In genomic region chr17:85486585-85487480, GRCm38 (mm10) we compare ENCODE assay signal across 8 mouse cellular contexts.
A peak's percentile ranks its signal among the peaks of the same experiment; 100 is the strongest.
DNase-seq lines count a peak whose midpoint lies in the region; ATAC-seq and TF ChIP-seq lines count a peak whose summit lies in the region.

No protein-coding gene starts in this region.

- 0 out of 2 replicates have a peak overlapping the region, but pooled peaks have one; percentile 9 for H3K4me3 ChIP-seq in gastrocnemius, adult 2 months
- H3K4me3 ChIP-seq in lung, embryonic 16.5 days (ENCODE audit: low read length) = peak overlapping the region; percentile 5; the same call in 1 of the 2 replicates
- H3K4me3 ChIP-seq in limb, embryonic 14.5 days (replicated peaks; ENCODE audit: low read length) = peak overlapping the region; percentile 13
- no peak overlapping the region for H3K4me3 ChIP-seq in left cerebral cortex, adult 2 months

- TF ChIP-seq POLR2A in limb, embryonic 14.5 days (IDR thresholded peaks at IDR 0.05; ENCODE audit: borderline replicate concordance, extremely low read depth, insufficient read depth, insufficient read length) = no peak

- DNase-seq in gastrocnemius, adult 2 months = no peak
- no peak for DNase-seq in gastrocnemius, postnatal 36 days
- DNase-seq in lung, postnatal 36 days = no peak
- no peak for DNase-seq in limb, embryonic 14.5 days (ENCODE audit: low spot score)
- peak; percentile 22 for DNase-seq in testis, postnatal 14 days (ENCODE audit: low spot score)
- DNase-seq in gastrocnemius, postnatal 10 days = no peak
- DNase-seq in left cerebral cortex, adult 2 months (ENCODE audit: extremely low spot score in 1 of 2, low spot score in 2 of 2) = no peak

- no peaks in the 10 kb centered on the region for H3K36me3 ChIP-seq in lung, embryonic 16.5 days (ENCODE audit: control insufficient read depth, insufficient read depth, low read length)
- H3K36me3 ChIP-seq in limb, embryonic 14.5 days (ENCODE audit: control insufficient read depth, insufficient read depth, low read length) = no peaks in the 10 kb centered on the region

- ATAC-seq in lung, embryonic 16.5 days (ENCODE audit: low read depth) = no peak
- no peak for ATAC-seq in limb, embryonic 14.5 days (ENCODE audit: low FRiP score, low read depth)

- no peak overlapping the region for H3K27ac ChIP-seq in gastrocnemius, adult 2 months
- no peak overlapping the region for H3K27ac ChIP-seq in lung, embryonic 16.5 days (ENCODE audit: low read length)
- no peak overlapping the region for H3K27ac ChIP-seq in limb, embryonic 14.5 days (replicated peaks; ENCODE audit: low read depth, low read length)
- H3K27ac ChIP-seq in left cerebral cortex, adult 2 months = no peak overlapping the region

- no peak overlapping the region for H3K9ac ChIP-seq in lung, embryonic 16.5 days (ENCODE audit: low read length)
- no peak overlapping the region for H3K9ac ChIP-seq in limb, embryonic 14.5 days (ENCODE audit: low read depth, low read length, severe bottlenecking)

- TF ChIP-seq CTCF in gastrocnemius, adult 2 months (IDR thresholded peaks at IDR 0.05) = no peak
- no peak for TF ChIP-seq CTCF in left cerebral cortex, adult 2 months (IDR thresholded peaks at IDR 0.05)

- WGBS in lung, embryonic 16.5 days = 4% methylated on average over 52 of the region's 52 CpGs
- 2% methylated on average over 52 of the region's 52 CpGs for WGBS in limb, embryonic 14.5 days

- H3K27me3 ChIP-seq in lung, embryonic 16.5 days (ENCODE audit: control insufficient read depth, insufficient read depth, low read depth, low read length) = peaks cover 83% of the 10 kb centered on the region
- peaks cover 95% of the 10 kb centered on the region for H3K27me3 ChIP-seq in limb, embryonic 14.5 days (ENCODE audit: control insufficient read depth, insufficient read depth, low read length)

- intact Hi-C loops in gastrocnemius, adult 2 months (cut with DNase I) = no loop called here
- intact Hi-C loops in gastrocnemius, postnatal 36 days (cut with DNase I) = no loop called here
- intact Hi-C loops in left cerebral cortex, adult 2 months (cut with DNase I) = loop anchor here (5.0 kb wide), 3 partner anchors 120 to 310 kb away; partner anchors contain the start of gene Six2

- peak overlapping the region; percentile 35 for H3K4me2 ChIP-seq in lung, embryonic 16.5 days (ENCODE audit: low read depth, low read length)
- H3K4me2 ChIP-seq in limb, embryonic 14.5 days (replicated peaks; ENCODE audit: low read depth, low read length, severe bottlenecking) = peak overlapping the region; percentile 22

- no peaks in the 10 kb centered on the region for H3K4me1 ChIP-seq in lung, embryonic 16.5 days (replicated peaks; ENCODE audit: control insufficient read depth, insufficient read depth, low read length)
- H3K4me1 ChIP-seq in limb, embryonic 14.5 days (ENCODE audit: control insufficient read depth, insufficient read depth, low read length) = no peaks in the 10 kb centered on the region

- H3K9me3 ChIP-seq in lung, embryonic 16.5 days (ENCODE audit: control insufficient read depth, low read length) = no peaks in the 10 kb centered on the region
- H3K9me3 ChIP-seq in limb, embryonic 14.5 days (ENCODE audit: control insufficient read depth, low read length) = no peaks in the 10 kb centered on the region
